Mouse (Mus musculus): ENCODE results near the gene Kcnc3.

Gene Kcnc3

DNA sequence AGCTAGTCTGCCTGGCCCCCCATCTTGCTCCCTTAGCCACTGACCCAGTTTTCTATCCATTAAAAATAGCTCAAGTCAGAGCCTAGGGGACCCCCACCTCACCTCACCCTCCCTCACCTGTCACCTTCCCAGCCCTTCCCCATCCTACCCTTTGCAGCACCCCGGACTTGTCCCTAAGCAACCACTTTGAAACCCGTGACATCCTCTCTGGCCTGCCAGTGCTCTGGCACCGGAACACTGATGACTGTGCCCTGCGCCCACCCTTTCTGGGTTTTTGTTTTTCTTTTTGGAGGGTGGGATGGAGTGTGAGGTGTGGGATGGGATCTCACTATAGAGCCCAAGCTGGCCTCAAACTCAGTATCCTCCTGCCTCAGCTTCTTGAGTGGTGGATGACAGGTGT, 7.2 kb downstream of the Kcnc3 start:
- DNase-seq: no peak

DNA sequence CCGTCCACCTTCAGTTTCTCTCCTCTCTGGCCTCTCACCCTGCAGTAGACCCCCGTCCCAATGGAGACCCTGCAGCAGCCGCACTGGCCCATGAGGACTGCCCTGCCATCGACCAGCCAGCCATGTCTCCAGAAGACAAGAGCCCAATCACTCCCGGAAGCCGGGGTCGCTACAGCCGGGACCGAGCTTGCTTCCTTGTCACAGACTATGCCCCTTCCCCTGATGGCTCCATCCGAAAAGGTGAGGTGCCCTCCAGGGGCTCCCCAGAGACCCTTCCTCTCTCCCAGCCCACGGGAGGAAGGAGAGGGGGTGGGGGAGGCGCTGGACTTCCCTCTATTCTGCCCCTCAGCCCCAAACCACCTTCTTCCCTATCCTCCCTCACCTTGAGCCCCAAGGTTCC, 7.9 kb downstream of the Kcnc3 start:
- no peak for DNase-seq

DNA sequence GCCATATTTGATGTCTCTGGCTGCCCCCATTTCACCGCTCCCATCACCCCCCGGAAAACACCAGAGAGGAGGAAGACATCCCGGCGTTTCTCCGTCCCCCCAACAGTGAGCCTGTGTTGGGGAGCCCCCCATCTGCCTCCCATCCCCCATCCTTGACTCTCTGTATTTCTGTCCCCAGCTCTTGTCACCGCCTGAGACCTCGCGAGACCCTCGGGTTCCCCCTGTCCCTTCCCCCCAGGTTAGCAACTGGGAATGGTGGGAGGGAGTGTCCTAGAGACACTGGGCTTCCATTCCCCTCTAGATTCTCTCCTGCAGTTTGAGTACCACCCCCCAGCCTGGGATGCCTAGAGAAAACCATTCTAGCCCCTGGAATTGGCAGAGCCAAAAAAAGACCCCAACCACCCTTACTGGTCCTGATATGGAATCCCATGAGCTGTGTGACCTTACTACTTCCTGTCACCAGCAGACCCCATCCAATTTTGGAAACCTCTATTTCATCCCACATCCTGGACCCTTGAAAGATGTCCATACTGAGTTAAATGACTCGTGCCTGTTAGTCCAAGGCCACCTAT, 10.3 kb downstream of the Kcnc3 start:
- peak; percentile 57 for DNase-seq

DNA sequence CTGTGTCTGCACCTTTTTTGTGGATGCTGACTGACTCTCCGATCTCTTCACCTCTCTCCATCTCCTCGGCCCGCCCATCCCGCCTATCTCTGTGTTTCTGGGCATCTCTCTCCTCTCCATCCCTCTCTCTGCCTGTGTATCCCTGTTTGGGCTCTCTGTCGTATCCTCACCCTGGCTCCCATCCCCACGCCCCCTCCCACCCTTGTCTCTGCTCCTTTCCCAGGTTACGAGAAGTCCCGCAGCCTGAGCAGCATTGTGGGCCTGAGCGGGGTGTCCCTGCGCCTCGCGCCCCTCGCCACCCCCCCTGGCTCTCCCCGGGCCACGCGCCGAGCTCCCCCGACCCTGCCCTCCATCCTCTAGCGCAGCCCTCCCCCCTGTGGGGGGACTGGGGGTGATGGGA, 11.2 kb downstream of the Kcnc3 start:
- DNase-seq: no peak

DNA sequence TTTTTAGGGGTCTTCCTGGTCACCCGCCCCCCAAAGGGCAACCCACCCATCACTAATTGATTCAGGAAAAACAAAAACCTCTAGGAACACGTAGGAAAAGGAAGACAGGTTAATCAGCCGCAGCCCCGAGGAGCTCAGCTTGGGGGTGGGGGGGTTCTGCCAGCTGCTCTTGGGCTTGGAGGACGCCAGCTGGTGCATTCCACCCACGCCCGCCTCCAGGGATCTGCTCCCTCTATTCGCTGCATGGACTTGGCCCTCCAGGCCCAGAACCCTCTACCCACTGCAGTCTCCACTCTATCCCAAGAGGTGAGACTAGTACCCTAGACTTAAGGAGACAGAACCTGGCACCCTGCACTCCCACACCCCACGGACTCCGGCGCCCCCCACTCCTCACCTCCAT, 12.0 kb downstream of the Kcnc3 start:
- peak; percentile 85 for DNase-seq

DNA sequence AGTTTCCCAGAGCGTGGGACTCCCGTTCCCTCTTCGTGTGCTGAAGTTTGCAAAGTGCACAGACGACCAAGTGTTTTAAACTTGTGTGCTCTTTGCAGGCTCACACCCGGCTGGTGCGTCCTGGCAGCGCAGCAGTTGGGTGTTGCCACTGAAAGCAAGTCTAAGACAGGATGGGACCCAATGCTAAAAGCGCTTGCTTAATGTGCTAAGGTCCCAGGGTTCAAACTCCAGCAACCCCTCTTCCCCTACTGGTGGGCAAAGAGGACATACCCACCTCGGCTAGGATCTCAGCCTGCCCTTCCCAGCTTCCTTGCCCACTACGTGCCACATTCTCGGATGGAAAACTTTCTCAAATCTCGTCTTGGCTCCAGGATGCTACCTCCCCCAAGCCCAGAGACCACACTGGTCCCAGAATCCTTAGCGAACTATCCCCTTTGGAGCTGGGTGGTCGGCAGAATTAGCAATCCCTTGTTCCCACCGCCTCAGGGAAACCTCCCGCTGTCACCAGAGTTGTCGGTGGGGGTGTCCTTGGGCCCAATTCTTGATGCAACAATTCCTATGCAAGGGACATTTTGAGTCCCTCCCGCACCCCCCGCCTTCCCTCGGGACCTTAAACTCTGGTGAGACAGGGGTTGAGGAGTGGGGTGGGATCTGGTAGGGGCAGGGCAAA, 12.9 kb downstream of the Kcnc3 start:
- DNase-seq: peak; percentile 71

DNA sequence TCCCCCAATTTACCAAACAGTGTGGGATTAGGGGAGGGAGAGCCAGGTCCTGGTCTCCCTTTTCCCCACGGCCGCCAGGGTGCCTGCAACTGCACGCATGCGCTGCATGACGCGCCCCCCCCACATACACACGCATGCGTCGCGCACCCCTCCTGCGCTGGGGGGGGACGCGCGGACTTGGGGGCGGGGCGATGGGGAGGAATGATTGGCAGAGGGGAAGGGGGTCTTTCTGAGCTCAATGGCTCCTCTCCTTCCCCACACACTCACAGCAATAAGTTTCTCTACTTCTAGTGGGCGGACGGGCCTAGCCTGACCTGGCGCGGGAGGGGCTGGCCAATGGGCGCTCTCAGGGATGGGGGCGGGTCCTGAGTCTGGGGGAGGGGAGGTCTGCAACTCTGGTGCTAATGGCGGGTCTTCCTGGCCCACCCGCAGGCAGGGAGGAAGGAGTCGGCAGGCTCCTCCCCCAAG, 13.7 kb downstream of the Kcnc3 start:
- peak; percentile 78 for DNase-seq

DNA sequence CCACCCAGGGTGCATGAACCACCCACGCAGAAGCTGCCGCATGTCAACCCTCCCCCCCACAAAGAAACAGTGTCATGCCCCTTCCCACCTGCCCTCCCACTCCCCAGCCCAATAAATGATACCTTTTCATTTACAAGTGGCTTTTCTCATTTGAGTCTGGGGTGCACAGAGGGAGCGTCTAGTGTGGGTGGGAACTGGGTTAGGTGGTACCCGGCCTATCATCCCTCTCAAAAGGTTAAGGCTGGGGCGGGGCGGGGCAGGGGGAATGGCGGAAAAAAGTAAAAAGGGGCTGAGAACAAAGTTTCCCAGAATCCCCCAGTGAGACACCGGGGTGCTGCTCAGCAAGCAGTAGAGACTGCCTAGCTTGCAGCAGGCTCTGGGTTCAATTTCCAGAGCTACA, 14.2 kb downstream of the Kcnc3 start:
- no peak for DNase-seq

DNA sequence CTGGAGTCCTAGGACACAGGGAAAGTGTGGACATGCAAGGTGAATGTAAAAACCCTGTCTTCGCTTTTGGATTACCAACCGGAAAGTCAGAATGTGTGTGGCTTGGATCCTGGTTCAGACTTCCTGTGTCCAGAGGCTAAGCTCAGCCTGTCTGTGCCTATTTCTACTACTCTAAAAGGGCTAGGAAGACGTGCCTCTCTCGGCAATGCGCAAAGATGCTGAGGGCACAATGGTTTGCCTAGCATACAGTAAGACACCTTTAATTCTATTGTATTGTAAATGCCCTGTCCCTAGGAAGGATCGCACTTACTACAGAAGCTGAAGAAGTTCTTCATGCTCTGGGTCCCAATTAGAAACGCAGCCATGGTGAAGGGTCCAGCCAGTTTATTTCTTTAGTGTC, 15.0 kb downstream of the Kcnc3 start:
- DNase-seq: no peak

DNA sequence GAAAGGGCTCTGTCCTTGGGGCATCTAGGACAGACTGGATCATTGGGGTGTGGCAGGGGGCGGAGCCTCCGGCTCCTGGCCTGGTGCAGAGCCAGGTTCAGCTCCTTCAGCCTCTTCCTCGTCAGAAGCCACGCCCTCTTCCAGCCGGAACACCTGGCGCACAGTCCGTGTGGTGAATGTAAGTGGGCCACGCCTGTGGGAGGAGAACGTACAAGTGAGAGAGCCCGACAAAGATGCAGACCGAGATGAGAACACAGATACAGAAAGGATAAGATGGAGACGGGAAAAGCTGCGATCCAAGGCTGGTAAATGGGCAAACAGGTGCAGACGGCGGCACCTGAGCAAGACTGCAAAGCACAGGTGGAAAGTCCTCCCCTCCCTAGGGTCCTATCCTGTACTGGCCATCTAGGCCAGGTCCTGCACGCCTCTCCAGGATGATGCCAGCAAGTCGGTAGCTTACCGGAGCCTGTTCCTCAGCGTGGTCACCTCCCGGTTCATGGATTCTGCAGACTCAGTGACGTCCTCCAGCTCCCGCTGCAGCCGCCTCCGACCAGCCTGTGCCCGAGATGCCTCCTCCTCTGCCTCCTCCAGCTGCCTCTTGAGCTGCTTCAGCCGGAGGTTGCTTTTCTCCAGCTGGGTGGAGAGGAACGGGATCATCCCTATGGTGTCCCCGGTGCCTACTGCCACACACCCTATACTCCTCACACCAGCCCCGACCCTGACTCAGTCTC, 15.9 kb downstream of the Kcnc3 start:
- peak; percentile 71 for DNase-seq

DNA sequence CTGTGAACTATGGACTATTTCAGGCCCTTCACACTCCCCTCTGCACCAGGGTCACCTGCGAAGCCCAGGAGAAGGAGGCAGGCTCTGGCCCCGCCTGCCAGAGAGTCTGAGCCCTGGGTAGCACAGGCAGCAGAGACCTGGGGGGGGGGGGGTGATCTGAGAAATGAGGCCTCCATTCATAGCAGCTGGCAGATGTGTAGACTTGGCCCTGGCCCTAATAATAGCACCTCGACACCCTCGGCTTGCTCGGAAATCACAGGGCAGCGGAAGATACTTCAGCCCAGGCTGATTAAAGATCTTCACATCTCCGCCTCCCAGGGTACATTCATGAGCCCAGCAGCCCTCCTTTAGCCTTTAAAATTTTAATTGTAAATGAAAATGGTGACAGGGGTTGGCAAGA, 21.7 kb downstream of the Kcnc3 start:
- no peak for DNase-seq

DNA sequence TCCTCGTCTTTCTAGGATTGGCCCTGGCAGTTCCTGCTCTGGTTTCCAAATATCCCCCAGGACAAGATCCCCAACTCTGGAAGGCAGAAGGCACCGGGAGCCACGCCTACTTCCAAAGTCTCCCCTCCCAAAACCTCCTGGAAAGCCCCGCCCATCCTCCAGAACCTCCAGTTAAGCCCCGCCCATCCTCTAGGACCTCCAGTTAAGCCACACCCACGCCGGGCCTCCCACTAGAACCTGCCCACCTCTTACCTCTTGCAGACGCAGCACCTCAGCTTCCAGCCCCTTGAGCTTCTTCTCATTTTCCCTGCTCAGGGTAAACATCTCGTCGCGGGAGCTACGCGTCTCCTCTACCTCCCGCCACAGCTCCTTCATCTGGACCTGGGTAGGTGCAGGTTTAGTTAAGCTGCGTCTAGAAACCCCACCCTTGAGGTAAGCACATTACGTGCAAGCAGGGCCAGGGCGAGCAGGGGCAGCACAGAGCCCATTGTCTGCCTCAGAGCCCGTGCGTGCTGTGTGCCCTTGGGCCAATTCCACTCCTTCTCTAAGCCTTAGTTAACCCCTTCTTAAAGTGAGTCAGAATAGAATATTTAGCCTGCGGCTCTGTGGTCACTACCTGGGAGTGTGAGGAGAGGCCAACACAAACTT, 23.7 kb downstream of the Kcnc3 start:
- peak; percentile 63 for DNase-seq

DNA sequence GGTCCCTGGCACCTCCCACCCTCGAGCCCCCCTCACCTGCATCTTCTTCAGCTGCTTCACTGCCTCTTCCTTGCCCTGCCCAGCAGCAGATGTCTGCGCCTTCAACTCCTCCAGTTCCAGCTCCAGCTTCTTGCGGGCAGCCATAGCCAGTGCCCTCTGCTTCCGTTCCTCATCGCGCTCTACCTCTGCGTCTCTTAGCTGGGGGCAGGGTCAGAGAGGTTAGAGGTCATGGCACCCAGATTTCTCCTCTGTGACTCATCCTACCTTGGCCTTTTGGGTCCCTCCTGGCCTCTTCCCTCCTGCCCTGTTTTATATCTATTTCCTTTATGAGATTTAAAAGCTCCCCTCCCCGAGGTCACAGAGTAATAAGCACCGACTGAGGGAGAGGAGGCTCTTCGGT, 24.8 kb downstream of the Kcnc3 start:
- DNase-seq: no peak

DNA sequence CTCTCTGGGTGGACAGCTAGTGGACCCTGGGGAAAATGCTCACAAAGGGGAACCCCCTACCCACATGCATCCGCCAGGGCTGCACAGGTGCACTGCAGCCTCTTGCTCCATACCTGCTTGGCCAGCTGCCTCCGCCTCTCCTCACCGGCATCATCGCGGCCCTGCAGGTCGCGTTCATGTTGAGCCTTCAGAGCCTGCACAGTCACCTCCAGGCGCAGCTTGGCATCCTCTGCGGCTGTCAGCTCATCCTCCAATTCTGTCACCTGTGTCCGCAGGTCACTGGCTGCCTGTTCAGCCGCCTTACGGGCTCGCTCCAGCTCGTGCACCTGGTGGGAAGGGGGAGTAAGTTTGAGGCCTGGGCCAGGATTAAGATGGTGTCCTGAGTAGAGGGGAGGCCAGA, 25.5 kb downstream of the Kcnc3 start:
- DNase-seq: peak; percentile 76

DNA sequence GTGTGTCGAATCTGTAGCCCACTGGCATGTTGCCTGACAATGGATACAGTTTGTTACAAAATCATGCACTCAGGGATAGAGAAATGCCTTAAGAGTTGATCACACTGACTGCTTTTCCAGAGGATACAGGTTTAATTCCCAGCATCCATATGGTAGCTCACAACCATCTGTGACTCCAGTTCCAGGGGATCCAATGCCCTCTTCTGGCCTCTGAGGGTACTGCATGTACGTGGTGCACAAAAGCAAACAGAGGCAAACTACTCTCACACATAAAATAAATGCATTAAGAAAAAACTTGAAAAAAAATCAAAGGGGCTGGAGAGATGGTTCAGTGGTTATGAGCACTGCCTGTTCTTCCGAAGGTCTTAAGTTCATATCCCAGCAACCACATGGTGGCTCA, 26.6 kb downstream of the Kcnc3 start:
- peak; percentile 69 for DNase-seq

DNA sequence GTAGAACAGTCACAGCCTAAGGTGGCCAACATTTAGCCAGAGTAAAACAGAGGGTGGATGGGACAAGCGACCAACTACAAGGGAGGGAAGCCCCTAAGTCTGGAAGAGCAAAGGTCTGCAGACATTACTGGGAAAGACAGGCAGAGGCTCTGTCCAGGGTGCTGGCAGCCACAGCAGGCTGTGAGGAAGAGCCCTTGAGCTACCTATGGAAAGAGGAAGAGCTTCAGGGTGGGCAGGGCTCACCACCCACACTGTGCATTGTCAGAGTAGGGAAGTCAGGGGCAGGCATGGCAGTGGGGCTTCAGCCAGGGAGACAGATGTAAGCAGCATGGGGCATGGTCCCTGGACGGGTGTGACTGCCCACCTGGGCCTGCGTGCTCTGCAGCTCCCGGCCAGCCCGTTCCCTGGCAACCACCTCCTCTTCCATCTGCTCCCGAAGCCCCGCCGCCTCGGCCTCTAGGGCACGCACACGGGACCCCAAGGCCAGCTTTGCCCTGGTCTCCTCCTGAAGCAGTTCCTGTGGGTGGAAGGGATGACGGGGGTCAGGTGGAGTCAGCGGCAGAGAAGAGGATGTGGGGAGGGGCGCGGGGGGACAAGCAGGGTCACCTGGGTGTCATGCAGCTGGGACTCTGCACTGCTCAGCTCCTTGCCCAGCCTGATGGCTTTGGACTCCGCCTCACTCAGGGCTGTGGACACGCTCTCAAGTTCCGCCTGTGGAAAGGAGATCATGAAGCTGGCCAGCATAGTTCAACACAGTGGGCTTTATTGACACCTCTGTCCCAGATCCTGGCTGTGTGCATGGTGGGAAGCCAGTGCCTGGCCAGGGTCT, 33.5 kb downstream of the Kcnc3 start:
- peak; percentile 77 for DNase-seq

DNA sequence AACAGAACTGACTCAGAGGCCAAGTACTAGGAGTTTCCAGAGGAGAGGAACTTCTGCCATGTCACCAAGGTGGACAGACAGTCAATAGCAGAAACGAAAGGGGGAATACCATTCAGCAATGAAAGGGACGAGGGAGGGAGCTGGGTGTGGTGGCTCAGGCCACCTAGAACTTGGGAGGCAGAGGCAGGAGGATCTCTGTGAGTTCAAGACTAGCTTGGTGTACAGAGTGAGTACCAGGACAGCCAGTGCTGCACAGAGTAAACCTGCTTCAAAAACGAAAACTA, 34.0 kb downstream of the Kcnc3 start:
- no peak for DNase-seq

DNA sequence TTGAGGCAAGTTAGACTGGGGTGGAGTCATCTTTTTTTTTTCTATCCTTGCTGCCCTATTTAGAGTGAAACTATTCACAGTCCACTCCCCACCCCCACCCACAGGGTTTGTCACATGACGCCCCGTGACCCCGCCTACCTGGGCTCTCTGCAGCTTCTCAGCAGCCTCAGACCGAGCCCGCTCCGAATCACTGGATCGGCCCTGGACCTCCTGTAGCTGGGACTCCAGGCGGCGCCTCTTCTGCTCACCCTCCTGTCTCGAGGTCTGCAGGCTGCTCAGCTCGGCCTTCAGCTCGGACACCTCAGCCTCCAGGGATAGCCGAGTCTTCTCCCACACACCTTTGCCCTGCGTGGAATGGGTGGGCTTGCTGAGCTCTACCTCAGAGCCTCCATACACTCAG, 34.4 kb downstream of the Kcnc3 start:
- peak; percentile 88 for DNase-seq

DNA sequence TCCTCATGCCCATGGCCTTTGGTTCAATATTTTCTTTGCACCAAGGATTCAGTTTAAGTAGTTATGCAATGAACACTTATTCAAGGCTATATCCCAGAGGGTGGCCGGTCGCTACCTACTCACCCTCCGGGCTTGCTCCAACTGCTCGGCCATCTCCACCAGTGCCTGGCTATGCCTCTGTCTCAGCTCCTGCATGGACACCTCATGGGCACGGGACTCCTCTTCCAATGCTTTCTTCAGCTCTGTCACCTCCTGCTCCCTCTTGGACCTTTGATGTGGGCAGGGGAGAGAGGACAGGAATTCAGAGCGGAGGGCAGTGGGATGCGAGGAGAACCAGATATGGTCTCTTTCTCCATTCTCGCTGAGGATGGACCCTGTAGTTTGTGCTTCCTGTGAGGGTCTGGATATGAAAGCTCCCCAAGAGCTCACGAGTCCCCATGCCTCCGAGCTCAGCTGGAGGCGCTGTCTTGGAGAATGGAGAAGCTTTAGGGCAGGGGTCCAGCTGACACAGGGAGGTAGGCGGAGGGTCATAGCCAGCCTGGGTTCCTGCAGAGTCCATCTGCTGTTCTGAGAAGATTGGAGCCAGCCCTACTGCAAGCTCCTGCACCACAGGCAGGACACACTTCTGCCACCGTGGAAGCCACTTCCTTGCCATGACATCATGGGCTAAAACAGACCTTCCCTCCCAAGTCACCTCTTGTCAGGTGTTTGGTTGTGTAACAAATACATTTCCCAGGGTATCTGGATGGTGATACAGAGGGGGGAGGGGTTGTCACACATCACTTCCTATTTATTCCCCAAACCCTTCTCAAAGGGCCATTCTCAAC, 35.0 kb downstream of the Kcnc3 start:
- DNase-seq: peak; percentile 97

DNA sequence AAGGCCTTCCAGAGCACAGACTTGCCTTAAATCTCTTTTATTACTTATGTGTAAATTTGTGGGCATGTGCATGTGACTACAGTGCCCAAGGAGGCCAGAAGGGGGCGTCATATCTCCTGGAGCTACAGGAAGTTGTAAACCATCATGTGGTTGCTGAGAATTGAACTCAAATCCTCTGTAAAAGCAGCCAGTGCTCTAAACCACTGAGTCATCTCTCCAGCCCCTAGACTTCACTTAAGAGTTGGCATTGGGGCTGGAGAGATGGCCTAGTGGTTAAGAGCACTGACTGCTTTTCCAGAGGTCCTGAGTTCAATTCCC, 35.6 kb downstream of the Kcnc3 start:
- no peak for DNase-seq

DNA sequence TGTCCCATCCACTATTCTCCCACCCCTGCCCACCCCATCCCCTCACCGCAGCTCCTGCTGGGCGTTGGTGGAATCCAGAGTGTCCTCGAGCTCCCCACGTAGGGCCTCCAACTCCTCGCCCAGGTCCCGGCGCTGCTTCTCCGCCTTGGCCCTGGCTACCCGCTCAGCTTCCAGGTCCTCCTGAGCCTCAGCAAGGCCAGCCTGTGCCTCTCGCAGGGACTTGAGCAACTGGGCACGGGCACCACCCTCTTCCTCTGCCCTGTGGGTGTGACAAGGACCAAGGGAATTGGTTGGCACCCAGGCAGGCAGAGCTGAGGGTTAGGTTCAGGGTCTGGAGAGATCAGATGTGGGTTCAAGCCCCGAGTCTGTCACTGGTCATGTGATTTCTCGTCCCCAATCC, 36.5 kb downstream of the Kcnc3 start:
- peak; percentile 58 for DNase-seq

DNA sequence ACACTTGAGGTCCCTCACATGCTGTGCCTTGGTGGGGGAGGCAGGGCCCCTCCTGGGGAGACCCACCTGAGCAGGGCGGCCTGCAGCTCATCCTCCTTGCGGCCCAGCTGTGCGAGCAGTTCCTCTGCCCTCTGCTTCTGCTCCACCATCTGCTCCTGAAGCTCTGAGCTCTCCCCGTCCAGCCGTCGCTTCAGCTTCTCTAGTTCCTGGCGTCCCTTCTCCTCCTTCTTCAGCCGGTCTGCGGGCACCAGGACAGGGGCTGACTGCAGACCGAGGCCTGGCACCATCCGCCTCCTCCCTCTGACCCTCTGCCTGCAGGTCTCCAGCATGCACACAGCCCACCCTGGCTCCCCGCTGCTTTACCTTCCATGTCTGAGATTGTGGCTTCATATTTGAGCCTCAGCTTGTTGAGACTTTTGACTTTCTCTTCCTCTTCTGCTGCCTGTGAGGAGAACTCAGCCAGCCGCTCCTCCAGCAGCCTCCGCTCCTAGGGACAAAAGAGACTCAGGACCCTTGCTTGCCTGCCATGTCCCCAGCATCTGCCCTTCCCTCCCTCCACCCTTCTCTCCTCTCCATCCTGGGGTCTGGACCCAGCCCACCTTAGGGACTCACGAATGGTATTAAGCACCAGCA, 38.1 kb downstream of the Kcnc3 start:
- peak; percentile 50 for DNase-seq

Data from cerebellum, adult 9-10 months (tissue).